Mouse (Mus musculus) lung, adult 18-20 months (tissue): Measurements from ENCODE around the gene Ap5s1.
A peak's percentile ranks its signal among the peaks of the same experiment; 100 is the strongest.

Source experiments
- DNase-seq, 2 experiments: peaks; one replicate each; pipeline ENCODE4 v3.0.0; 2022; ENCODE audit warnings: mixed read lengths in 2 of 2

Gene Ap5s1

DNA sequence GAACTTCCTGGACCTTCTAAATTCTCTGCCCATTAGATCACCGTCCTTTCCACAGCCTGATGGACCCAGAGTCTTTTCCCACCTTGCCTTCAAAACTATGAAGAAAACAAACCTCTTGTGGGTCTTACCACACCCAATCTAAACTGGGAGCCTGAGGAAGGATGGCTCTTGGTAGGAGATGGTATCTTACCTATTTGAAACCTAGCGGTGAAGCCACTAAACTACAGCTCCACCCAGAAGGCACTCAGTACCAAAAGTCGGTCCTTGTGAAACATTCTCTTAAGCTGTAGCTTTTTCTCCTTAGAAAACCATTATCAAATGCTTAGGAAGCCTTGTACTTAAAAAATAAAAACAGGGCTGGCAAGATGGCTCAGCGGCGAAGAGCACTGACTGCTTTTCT lies 18.6 kb upstream of the Ap5s1 start:
- no peak for DNase-seq

DNA sequence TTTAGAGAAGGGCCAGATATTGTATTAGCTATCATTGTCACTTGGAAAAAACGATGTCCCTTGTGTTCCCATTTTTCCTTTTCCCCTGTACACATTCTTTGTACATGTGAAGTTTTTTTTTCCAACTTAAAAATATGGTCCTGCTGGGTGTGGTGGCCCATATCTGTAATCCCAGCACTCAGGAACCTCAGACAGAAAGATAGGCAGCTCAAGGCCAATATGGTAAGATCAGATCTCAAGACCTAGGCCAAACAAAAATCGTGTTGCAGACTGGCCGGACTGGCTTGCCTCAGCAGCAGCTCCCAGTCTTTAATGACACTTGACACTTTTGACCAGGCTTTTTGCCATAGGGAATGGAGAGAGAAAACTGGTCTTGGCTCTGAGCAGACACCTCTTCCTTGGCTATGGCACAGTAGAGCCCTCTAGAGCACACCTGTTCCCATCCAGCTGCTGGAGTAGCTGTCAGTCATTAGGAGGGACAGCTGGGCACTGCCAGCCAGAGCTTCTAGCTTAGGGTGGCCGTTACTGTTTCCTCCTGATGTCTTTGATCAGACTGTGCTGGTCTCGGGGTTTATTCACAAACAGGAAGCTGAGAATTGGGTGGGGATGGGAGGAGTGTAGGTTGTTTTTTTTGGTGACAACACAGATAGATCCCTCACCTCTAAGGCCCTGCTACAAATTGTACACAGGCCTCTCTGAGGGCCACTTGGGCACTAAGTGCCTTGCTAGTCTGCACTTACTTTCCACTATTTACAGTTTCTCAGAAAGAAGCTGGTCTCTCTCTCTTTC lies 17.2 kb upstream of the Ap5s1 start:
- DNase-seq = peak; percentile 45 to 72

DNA sequence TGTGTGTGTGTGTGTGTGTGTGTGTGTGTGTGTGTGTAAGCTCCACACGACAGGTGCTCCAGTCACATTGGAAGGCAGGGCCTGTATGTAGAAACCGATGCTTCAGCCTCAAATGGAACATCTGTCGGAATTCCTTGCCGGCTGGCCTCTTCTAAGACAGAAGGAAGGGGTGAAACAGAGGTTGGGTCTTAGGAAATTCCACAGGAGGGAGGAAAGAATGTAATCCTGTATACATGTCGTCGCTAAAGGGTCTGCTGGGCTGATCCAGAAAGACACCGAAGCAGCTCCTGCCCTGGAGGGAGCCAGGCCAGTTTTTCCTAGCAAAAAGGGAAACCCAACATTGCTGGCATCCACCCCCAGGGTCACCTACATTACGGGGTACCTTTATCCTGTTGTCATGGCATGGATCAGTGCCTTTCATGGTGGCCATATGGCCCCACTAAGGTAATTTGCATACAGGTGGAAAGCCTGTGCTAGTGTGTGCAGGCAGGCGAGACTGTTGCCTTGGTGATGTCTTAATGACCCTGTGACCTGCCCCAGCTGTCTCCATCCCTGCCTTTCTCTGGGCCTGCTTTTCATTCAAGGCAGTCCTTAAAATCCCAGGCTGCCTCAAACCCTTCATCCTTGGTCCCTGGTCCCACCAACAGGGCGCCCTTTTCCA lies 16.4 kb upstream of the Ap5s1 start:
- peak in 1 of 2 experiments; percentile 38 for DNase-seq

DNA sequence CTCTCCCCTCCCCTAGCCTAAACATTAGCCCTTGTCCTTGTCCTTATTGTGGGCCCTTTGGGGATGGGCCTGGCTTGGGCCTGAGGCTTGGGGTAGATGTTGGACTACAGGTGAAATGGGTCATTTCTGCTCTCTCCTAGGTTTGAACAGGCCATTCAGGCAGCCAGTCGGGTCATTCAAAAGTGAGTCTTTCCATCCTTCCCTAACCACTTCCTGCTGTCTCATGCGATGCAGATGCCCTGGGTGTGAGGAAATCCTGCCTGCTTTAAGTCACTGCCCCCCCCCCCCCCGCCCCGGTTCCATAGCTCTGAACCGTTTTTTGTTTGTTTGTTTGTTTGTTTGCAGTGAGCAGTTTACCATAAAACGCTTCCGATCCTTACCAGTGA lies 15.9 kb upstream of the Ap5s1 start:
- no peak for DNase-seq

DNA sequence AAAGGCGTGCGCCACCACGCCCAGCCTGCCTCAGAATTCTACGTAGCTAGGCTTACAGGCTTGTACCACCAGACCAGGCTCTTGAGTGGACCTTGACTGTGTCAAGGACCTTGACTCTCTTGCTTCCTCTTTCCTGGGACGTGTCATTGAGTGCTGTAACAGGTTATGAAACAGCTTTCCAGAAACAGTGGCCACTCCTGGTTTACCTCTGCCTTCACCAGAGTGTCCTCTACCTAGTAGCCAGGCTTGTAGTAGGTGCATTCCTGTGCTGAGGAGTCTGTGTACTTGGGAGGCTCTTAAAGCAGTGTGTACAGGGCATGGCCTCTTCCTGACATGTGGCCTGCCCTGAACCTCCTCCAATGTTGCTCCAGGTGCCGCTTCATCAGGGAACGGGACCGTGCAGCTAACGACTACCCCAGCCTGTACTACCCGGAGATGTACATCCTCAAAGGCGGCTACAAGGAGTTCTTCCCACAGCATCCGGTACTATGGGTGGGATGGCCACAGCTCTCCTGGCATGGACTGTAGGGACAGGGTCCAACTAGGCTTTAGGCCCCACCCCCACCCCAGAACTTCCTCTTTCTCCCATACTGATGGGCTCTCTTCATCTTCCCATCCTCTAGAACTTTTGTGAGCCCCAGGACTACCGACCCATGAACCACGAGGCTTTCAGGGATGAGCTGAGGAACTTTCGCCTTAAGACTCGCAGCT lies 10.1 kb upstream of the Ap5s1 start:
- DNase-seq = peak; percentile 85 to 90

DNA sequence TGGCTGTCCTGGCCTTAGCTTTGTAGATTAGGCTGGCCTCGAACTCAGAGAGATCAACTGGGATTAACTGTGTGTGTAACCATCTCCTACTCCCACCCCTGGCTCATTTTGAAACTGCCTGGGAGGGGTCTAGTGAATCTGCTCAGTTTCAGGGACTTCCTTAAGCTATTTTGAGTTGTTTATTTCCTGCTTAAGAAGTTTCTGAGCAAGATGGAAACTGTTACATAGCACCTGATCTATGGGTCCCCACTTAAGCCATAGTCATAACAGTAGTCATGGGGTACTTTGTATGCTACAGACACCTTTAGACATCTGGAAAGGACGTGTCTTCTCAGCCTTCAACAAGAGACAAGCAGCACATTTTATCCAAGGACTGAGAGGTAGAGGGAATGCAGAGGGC lies 6.2 kb upstream of the Ap5s1 start:
- DNase-seq = no peak

DNA sequence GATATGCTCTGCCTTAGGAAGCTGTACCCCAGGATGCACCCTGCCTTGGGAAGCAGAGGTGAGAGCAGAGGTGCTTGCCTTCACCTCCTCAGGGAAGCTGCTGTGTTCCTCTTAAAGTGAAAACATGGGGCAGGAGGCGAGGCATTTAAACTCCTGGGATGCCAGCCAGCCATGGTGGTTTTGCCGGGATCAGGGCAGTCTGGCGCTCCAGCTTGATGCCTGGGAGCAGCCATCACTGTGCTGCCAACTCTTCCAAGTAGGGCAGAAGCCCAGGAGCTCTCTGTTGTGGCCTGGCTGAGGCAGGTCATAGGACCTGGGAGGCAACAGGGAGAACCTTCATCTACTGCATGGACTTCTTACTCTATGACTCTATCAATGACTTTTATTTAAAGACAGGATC lies 5.6 kb upstream of the Ap5s1 start:
- no peak for DNase-seq

DNA sequence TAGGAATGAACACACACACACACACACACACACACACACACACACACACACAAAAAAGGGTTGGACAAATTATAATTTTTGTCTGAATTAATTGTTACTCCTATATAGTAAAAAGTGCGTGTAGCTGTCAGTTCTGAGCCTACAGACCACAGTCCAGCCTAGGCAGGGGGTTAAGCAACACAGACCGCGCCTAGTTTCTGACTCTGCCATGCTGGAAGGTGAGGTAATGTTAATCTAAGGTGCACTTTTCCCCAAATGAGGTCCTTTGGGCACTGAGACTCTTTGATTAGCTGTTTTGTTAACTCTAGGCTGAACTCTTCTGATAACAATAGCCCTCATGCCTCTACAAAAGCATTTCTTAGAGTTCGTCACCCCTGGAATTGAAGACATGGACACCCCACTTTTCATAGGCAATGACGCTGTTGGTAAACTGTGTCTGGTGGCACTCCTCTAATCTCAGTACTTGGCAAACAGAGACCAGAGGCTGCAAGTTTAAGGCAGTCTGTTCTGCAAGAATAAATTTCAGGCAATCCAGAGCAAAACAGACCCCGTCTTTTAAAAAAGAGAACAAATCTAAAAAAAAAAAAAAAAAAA lies 3.0 kb upstream of the Ap5s1 start:
- DNase-seq = peak in 1 of 2 experiments; percentile 64

DNA sequence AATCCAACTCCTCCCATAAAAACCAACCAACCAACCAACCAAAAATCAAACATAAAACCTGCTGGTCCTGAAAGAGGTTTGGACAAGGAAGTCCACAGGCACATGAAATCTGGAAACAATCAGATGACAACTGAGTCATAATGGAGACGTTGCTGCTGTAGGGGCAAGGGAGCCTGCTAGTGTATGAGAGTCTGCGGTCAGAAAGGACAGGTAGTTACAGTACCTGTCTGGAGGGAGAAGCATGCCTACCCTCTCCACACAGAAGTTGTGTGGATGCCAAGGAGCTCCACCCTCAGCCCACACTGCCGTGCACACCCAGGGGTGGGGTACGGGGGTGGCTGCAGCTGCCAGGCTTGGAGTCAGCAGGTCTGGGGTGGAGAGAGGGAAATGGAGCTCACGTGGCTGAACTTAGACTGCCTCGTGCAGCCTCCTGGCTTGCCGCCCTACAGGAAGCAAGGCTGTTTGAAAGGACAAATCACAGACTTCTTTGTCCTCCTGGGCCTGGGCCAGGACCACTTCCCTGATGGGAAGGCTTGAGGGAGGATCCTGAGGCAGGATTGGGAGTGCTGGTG lies 2.4 kb upstream of the Ap5s1 start:
- DNase-seq = peak; percentile 99

DNA sequence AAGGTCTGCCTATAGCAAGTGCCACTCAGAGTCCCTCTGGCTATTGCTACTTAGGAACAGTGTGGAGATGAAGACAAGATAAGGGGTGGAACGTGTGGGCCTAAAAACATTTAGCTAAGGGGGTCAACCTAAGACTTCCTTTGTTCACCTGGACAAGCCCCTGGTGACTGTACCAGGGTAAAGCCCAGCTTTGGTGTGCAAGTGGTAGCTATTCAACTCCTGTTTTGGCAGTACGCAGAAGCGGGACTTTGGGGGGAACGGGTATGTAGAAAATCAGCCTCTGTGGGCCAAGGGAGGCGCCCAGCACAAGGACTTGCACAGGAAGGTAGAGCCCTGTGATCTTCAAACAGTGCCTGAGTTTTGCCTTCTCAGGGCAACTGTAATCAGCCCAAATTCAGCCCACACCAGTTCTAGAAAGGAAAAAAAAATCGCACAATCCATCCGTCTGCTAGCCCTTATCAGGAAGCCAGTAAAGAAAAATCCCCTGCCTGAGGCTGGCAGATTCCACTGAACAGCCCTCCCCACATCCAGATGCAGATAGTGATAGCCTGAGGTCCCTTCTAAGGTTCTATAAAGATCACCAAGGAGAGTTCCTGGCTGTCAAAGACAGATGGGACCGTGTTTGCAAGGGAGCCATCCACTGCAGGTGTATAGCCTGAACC lies 1.2 kb upstream of the Ap5s1 start:
- no peak for DNase-seq

DNA sequence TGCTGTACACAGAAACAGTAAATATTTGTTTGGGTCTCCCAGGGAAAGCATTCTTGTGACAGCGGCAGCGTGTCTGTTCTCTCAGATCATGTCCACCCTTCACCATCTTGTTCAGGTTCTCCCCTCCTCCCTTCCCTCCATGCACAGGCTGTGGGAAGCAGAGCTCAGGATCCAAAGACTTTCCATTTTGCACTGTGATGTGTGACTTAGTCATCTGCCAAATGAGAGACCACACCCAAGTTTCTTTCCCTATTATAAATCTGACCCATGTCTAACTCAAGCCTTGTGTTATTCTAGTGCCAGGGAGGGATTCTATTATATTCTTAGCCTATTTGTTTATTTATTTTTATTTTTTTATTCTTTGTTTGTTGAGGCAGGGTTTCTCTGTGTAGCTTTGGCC lies 1.5 kb downstream of the Ap5s1 start:
- DNase-seq = no peak

DNA sequence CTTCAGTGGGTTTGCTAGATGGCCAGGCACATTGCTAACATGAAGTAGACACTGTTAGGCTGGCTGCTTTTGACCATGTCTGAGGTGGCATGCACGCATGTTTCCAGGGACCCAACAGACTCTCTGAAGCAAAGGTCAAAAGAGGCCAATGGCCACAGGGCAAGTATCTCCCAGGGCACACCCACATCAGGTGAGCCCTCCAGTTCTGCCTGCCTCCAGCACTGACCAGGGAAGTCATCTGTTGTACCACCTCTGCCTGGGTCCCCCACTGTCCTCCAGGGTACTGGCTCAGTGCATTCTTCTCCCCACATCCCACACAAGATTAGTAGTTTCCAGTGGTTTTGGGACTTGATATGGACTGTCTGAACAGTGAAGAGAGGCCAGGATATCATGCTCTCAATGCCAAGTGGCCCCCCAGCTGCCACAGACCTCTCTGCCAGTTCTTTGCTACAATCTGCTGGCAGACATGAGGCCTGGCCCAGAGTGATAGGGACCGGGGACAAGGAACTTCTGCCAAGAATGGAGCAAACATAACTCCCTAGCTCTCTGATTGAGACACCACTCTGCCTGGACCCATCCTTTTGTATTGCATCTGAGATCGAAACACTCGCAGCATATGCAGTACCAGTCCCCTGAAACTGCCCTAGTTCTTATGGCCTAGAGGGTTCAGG lies 2.4 kb downstream of the Ap5s1 start:
- DNase-seq = no peak

DNA sequence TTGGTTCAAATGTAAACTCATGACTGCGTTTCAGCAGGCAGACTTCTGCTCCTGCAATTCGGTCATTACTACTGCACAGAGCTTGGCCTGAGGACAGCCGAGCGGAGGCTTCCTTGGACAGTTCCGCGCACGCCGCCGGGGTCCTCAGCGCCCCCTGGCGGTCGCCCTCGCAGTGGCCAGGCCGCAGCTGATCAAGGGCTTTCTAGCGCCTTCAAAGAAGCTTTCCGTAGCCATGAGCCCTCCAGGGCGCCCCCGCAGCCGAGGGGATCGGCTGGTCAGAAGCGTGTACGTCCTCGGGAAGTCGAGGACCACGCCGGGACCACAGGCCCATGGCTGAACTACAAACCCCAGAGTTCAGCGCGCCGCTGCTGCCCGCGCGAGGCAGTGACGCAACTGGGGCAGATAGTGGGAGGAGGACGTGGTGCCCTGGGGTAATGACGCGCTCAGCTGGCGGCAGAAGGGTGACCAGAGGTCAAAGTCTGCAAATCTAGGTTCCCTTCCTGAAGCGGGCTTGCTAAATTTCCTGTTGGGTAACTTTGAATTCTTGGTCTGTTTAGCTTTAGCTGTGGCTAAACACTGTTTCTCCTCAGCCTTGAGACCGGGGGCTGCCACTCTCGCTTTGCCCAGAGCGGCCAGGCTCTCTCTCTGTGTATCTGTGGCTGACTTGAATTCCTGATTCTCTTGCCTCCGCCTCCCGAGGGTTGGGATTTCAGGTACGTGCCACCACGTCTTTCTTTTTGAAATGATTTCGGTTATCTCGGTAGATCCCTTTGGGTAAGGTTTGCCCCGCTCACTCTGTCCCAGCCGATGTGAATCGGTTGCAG lies 3.3 kb downstream of the Ap5s1 start:
- DNase-seq = peak; percentile 96

DNA sequence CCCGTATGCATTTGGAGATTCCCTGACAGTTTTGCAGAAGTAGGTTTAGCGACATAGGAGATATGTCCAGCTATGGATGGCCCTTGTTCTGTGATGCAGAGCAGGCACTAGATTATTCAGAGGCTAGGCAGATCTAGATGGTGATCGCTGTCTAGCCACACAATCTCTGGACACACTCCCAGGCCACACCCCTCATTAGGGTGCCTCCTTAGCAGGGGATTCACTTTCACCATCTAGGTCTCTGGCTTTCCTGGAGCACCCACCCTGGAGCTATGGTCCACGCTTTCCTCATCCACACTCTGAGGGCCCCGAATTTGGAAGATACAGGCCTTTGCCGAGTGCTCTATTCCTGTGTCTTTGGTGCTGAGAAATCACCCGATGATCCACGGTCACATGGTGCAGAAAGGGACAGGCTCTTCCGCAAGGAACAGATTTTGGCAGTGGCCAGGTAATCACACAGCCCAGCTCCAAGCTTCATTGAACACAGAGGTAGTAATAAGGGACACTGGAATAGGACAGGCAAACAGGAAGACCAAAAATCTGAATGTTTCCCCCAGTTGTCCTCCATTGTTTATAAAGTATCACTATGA lies 4.2 kb downstream of the Ap5s1 start:
- DNase-seq = peak in 1 of 2 experiments; percentile 42

DNA sequence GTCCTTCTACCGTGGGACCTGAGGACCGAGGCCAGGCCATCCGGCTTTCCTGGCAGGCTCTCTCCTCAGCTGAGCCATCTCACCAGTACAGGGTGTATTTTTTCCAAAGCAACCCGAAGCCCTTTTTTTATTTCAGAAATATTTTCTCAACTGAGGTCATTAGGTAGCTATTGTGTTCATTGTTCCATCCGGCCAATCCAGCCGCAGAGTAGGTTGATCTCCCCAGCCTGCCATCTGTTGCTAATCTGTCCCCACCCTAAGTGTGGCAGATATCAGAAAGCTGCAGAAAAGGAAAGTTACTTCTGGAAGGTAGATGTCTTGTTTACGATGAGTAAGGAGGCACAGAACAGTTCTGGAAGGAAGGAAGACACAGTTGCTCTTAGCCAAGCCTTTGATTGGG lies 6.9 kb downstream of the Ap5s1 start:
- DNase-seq = no peak

DNA sequence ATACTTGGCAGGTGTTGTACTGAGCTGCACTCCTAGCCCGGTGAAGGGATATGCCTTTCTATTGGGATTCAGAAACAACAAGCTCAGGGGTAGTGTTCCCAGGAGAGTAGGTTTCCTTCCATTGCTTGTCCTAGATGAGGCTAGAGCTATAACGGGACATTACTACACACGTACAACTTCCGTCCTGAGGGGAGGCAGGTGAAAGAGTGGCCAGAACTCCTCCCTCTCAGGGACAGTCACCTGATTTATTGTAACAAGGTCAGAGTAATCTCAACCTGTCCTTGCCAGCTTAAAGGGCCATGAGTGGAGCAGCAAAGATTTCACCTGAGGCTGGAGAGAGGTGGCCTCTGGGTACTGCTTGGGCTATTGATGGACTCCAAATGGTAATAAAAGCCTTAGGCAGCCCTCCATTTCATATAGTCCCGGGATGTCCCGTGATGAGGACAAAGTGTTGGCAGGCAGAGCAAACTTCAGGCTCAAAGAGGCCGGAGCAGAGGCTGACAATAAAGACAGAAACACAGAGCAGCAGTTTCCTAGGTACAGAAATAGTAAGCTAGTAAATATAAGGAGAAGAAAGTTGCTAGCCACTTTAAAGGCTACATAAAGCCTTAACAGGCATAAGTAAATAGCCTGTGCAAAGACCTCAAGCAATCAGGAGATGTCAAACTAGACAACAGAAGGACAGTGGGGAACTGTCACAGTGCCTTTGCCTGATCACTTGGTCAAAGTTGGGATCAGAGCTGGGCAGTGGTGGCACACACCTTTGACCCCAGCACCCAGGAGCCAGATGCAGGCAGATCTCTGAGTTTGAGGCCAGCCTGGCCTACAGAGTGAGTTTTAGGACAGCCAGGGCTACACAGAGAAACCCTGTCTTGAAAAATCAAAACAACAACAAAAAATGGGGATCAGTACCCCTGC lies 9.3 kb downstream of the Ap5s1 start:
- peak in 1 of 2 experiments; percentile 33 for DNase-seq

DNA sequence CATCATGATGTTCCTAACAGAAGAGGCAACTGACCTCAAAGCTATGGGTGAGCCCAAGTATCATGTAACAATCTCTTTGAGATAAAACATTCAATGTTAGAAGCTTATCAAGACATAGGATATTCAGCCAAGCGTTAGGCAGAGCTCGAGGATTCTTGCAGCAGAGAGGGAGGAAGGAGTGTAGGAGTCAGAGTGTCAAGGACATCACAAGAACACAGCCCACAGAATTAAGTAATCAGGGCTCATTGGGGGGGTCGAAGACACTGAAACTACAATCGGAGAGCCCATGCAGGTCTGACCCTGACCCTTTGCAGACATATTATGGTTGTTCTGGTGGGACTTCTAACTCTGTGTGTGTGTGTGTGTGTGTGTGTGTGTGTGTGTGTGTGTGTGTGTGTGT lies 13.2 kb downstream of the Ap5s1 start:
- DNase-seq = no peak

DNA sequence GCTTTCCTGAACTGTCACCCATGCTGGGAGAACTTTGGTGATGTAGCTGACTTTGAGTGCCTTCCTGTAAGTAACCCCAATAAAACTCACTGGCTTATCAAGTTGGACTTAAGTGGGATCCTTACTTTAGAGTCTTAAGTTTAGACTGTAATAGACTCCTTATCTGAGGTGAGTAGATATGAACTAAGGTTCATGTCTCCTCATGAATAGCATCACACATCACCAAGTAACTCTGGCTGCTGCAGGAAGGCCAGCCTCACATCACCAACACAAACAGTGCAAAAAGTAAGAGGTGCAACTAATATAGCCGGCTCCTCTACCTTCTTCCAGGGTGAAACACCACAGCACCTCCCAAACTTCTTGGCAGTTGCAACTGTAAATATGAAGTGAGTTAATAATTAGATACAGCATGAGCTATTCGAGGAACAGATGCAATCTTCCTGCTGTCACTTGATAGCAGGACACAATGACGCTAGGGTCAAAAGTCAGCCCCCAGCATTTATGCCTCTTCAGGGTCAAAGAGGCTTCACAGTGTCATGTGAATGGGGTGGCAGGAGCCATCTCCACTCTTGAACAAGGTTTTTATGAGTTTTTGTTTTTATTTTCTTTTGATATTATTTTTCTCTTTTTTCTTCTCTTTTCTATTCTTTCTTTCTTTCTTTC lies 15.1 kb downstream of the Ap5s1 start:
- no peak for DNase-seq

DNA sequence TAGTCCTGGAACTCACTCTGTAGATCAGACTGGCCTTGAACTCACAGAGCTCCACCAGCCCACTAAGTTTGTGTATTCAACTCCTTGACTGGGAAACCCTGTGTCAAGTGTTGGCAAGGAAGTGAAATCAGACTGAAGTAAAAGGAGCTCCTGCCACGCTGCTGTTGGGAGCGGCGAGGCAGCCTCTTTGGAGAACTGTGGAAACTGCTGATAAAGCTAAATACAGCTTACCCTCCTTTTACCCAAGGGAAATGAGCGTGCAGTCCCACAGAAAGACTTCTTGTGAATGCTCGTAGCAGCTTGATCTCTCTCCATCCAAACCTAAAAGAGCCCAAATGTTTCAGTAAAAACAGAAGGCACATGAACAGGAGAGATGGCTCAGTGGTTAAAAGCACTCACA lies 15.7 kb downstream of the Ap5s1 start:
- DNase-seq = no peak
